Mouse (Mus musculus): ENCODE results near the gene Oosp3.

The Oosp3 gene

GRCm38 (mm10) chr19:11696755-11697154 is at the start of gene Oosp3:
Gene Oosp3 (plus strand): TSS chr19:11697055.
- DNase-seq (ENCODE audit: low spot score) = no peak

GRCm38 (mm10) chr19:11649564-11649963 is 47.3 kb upstream of the Oosp3 start:
- DNase-seq (ENCODE audit: low spot score) = no peak

- no peak for DNase-seq (ENCODE audit: low spot score)
Measured at GRCm38 (mm10) chr19:11659142-11659541, 37.7 kb upstream of the Oosp3 start.

- DNase-seq (ENCODE audit: low spot score) = no peak
Measured at GRCm38 (mm10) chr19:11660459-11660858, 36.4 kb upstream of the Oosp3 start, which contains the start of gene Oosp2. Gene Oosp2 (minus strand): TSS chr19:11660559.

- DNase-seq (ENCODE audit: low spot score) = no peak
Measured at GRCm38 (mm10) chr19:11661562-11661961, 35.3 kb upstream of the Oosp3 start.

GRCm38 (mm10) chr19:11690839-11691238 is 6.0 kb upstream of the Oosp3 start, which contains the start of gene Oosp1:
Gene Oosp1 (minus strand): TSS chr19:11691150.
- no peak for DNase-seq (ENCODE audit: low spot score)

GRCm38 (mm10) chr19:11691454-11691853 is 5.4 kb upstream of the Oosp3 start:
- no peak for DNase-seq (ENCODE audit: low spot score)

GRCm38 (mm10) chr19:11698342-11698741 is 1.5 kb downstream of the Oosp3 start:
- DNase-seq (ENCODE audit: low spot score) = no peak

GRCm38 (mm10) chr19:11712451-11712850 is 15.6 kb downstream of the Oosp3 start:
- no peak for DNase-seq (ENCODE audit: low spot score)

GRCm38 (mm10) chr19:11720071-11720470 is 23.2 kb downstream of the Oosp3 start:
- no peak for DNase-seq (ENCODE audit: low spot score)

DNA sequence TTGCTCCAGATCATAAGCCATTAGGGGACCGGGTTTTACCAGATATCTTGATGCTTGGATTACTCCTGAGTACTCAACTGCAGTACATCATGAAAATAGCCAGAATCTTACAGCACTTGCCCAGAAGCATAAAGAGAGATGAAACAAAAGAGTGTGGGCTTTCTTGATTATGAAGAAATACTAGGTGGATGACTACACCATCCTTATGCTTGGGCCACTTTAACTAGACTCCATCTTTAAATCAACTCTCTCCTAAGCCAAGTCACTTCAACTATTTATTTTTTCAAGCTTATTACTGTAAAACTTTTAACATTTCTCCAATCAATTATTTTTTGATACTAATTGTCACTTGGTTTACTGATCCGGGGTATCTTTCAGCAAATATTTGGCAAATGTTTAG is 27.0 kb downstream of the Oosp3 start:
- no peak for DNase-seq (ENCODE audit: low spot score)

DNA sequence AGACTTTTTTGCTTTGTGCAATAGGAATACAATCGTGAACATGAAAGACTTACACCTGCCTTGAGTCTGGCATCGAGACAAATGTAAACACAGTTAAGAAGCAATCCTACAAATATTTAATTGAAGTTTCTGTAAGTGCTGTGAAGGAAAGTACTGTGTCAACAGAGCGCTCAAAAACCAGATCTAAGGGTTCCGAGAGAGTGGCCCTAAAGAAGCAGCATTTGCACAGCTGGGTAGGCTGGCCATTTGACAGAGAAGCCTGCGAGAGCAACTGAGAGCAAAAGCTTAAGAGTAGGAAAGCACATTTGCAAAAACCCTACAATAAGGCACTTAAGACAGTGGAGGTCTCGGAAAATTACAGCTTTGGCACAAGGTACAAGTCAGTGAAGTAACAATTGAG is 27.4 kb downstream of the Oosp3 start:
- no peak for DNase-seq (ENCODE audit: low spot score)

DNA sequence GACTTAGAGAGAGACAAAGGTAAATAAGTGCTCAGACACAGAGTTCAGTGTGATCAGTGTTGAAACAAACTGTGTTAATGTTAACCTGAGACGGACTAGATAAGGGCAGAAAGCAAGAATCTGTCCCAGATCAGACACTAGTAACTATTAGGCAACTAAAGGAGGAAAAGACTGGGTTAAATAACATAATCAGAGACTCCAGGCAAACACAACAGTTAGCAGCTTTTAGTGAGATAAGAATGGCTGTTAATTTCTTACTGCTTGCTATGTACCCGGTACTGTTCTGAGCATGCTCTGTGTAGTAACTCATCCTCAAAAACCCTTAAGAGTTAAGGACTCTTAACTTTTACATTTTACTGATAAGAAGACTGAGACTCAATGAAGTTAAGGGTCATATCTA is 29.1 kb downstream of the Oosp3 start:
- no peak for DNase-seq (ENCODE audit: low spot score)

- DNase-seq (ENCODE audit: low spot score) = no peak
Measured at GRCm38 (mm10) chr19:11727304-11727703, 30.4 kb downstream of the Oosp3 start.

GRCm38 (mm10) chr19:11730278-11730677 is 33.4 kb downstream of the Oosp3 start:
- DNase-seq (ENCODE audit: low spot score) = no peak

- no peak for DNase-seq (ENCODE audit: low spot score)
Measured at GRCm38 (mm10) chr19:11736455-11736854, 39.6 kb downstream of the Oosp3 start.

DNA sequence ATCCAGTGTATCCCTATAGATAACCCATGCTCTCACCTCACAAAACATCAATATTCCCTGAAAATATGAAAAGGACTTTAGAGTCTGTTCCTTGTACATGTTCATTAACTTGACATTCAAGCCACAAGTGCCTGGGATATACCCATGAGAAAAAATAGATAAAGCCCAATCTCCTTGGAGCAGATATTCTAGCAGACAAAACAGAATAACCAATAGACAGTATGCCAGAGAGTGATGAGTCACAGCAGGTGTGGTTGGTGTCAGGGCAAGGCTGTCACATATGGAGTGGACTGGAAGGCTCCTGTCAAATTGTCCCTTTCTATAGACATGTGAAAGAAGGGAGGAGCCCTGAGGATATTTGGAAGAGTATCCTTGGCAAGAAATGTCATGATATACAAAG is 48.8 kb downstream of the Oosp3 start:
- no peak for DNase-seq (ENCODE audit: low spot score)

DNA sequence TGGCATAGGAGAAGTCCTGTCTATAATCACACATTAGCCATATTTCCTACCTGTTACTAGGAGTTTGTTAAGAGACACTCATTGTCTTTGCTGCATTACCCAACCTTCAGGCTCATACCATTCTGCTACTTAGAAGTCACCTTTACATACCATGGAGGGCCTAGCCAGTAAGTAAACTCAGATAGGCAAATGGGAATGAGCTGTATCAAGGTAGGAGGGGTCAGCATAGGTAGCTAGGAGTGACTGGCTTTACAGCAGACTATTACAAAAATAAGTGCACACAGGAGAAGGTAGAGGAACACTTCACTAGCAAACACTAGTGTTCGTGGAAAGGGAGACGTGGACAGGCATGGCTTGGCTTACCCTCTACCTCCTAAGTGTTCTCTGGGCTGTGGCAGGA is 50.4 kb downstream of the Oosp3 start, which contains the start of gene Gif:
TSS of gene Gif (plus strand) at position 257 of the 400 bp plus-strand sequence.
- no peak for DNase-seq (ENCODE audit: low spot score)
